Mouse (Mus musculus): ENCODE measurements around the gene Prdm15. TPM values are rescaled to one million over a fixed set of nuclear protein-coding genes. Genes with fewer than 3 reads are reported as not detected.

Prdm15 gene
- total RNA-seq, 2 experiments from 2014 or later = 6.4 to 7.4 TPM

GRCm38 (mm10) chr16:97823311-97824007, 28.2 kb downstream of the Prdm15 start:
- DNase-seq (ENCODE audit: low spot score) = no peak

- DNase-seq (ENCODE audit: low spot score) = no peak
Observed at GRCm38 (mm10) chr16:97819532-97819931, 32.1 kb downstream of the Prdm15 start.

DNA sequence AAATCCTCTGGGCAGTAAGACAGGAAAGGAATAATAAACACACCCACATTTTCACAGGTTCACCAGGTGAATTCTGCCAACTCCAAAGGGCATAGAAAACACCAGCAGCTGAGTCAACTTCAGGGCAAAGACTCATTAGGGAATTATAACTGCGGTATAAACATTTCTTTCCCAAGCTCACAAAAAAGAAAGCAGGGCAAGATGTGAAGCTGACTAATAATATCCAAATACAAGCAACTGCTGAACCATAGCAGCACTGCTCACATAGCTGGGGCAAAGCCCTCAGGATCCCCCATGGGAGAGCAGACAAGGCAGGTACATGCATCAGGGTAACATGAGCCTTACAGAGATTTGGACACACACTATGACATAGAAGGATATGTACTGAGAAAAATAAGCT, 34.2 kb downstream of the Prdm15 start:
- DNase-seq (ENCODE audit: low spot score) = no peak

DNA sequence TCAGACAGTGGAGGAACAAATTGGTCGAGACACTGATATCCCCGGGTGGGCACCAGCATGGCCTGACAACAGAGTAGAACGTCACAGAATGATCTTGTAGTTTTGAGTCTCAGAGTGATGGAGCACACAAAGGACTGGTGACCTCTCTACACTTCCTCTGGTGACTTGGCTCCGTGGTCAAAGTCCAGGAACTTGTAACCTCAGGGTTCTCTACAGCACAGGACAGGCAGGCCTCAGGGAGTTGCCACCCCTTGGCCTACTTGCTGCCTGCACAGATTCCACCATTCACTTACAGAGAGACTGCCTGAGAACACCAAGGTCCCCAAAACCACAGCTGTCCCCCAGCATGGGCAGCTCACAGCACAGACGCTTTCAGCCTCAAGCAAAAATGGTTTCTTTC, 36.4 kb downstream of the Prdm15 start:
- DNase-seq (ENCODE audit: low spot score) = no peak

GRCm38 (mm10) chr16:97814060-97814459, 37.6 kb downstream of the Prdm15 start:
- no peak for DNase-seq (ENCODE audit: low spot score)

- DNase-seq (ENCODE audit: low spot score) = no peak
Observed at GRCm38 (mm10) chr16:97808881-97809280, 42.8 kb downstream of the Prdm15 start.

DNA sequence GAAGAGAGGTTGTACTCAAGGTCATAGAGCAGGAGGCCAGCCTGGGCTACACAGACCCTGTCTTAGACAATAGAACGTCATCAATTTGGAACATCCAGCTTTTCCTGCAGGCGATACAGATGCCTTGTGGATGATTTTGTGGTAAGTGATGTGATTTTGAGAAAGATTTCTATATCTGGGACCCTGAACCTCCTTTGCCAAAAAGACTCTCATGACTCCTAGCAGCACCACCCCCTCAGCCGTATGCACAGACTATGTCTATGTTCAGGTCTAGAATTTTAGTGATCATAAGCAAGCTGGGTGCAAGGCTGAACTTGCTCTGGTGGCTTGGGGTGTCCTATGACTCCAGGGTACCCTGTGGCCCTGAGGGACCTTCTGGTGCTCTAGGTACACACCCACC, 46.0 kb downstream of the Prdm15 start:
- DNase-seq (ENCODE audit: low spot score) = no peak

DNA sequence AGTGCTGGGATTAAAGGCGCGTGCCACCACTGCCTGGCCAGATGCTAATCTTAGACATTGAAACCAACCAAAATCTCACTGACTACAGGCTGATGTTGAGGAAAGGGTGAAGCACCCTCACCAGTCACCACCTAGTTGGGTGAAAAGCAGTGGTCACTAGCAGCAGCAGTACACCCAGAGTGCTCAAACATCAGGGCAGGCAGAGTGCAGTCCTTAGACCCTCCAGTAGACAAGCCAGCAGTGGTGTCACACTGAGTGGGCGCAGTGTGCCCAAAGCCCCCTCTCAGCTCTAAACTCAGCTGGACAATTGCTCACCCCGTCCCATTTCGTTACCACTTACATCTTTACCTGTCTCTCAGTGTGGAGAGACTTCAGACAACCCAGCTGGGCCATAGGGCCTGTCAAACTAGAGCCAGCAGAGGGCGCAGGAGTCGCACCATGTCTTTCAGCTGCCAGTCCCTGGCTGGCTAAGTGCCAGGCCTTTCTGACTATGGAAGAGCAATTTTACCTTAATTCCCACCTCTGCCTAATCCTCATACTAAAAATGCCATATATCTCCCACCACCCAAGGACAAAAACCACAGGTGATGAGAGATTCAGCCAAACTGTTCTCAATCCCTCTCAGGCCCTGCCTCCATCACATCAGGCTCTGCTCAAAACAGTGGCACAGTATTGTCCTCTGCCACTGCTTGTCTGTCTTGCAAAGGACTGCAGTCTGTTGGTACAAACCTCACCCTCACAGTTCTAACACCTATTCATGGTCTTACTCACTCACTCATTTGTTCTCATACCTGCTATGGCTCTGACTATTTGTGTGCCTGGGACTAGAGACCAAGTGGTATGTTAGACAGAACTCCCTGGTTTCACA, 46.7 kb downstream of the Prdm15 start:
- peak; percentile 74 for DNase-seq (ENCODE audit: low spot score)

- DNase-seq (ENCODE audit: low spot score) = no peak
Observed at GRCm38 (mm10) chr16:97797950-97798869, 53.4 kb downstream of the Prdm15 start.

DNA sequence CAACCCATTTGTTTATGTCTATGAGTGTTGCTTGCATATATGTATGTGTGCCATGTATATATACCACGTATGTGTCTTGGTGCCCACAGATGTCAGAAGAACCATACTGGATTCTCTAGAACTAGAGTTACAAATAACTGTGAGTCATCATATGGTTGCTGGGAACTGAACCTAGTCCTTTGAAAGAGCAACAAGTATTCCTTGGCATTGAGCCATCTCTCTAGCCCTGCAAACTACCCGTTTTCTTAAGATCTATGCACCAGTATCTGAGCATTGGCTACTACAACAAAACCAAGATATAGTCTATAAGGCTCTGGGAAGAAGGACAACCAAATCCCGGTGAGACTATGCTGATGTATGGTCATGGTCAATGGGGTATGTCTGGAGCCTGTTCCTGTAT, 54.4 kb downstream of the Prdm15 start:
- DNase-seq (ENCODE audit: low spot score) = no peak

GRCm38 (mm10) chr16:97794256-97794655, 57.4 kb downstream of the Prdm15 start:
- no peak for DNase-seq (ENCODE audit: low spot score)

GRCm38 (mm10) chr16:97783057-97783456, 68.6 kb downstream of the Prdm15 start:
- no peak for DNase-seq (ENCODE audit: low spot score)

DNA sequence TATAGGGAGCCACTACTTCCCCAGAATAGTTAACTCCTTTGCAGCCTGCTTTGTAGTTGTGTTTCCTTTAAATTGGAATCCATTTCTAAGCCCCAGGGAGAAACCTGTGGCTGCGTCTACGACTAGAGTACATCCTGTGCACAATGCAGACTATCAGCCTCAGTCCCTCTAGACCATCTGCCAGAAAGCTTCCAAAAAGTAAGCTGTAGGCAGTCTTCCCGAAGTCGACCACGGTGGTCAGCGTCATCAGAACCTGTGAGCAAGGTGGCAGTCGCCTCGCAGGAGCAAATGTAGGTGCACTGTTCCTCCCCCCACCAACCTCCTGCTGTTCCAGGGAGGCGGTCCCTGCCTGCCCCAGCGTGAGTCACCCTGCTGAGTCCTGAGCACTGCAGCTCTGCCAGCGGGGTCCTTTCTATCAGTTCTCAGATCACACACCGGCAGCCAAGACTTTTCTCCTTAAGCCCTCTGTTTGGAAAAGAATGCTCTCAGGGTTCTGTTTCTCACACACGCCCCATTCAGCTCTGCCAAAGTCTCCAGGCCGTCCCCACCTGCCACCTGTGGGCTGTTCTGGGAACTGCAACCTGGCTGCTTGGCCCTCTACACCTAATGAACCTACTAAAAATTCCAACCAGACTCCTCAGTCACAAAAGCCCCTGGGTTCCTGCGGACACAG, 73.2 kb downstream of the Prdm15 start:
- peak; percentile 80 for DNase-seq (ENCODE audit: low spot score)

- no peak for DNase-seq (ENCODE audit: low spot score)
Observed at GRCm38 (mm10) chr16:97766501-97766900, 85.1 kb downstream of the Prdm15 start.

- DNase-seq (ENCODE audit: low spot score) = no peak
Observed at GRCm38 (mm10) chr16:97764626-97765025, 87.0 kb downstream of the Prdm15 start.

DNA sequence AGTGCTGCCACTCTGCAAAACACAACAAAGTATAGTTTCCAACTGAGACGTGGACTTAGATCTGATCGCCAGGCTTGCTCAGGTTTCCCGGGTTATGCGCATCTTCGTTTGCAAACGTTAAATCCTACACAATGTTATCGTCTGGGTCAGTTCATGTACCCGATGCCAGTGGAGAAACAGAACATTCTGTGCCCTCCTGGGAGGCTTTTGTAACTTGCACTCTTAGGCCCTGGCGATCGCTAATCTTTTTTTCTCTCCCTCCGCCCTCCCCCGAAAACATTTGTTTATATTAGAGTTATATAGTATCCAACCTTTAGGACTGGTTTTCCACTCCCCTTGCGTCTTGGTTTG, 87.7 kb downstream of the Prdm15 start:
- DNase-seq (ENCODE audit: low spot score) = no peak

DNA sequence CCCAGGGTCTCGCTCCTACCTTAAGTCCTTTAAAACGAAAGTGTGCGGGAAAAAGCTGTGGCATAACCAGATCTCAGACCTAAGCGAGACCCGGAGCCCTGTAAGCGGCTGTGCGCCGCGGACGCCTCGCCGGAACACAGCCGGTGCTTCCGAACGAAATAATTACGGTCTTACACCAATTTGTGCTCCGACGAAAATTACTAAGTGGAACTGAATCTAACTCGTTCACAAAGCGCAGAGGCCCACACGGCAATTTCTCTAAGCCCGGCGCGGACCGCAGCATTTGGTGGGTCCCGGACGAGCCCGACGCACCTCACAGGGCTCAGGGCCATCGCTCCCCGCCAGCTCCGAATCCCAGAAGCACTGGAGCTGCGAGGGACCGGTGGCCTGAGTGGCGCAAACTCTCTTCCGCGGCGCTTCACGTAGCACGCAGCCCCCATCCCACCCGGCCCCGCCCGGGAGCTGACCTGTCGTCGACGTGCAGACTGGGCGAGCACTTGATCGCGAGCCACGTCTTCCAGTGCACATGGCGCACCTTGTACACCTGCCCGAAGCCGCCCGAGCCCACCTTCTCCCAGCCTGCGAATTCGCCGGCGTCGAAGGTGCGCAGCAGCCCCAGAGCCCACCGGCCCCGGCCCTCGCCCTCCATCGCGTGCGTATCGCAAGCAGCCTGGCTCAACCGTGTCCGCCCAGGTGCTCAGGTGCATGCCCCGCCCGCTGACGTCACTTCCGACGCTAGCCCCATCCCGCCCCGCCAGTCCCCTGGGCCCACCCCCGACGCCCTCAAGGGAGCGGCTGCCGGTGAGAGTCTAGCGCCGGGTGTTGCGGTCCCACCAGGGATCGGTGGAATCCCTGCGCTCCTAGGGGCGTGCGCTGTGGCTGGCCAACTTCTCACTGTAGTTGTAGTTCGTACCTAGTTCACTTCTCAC, 88.3 kb downstream of the Prdm15 start, which contains the start of gene Ripk4:
TSS of gene Ripk4 (minus strand) at position 727 of the 929 bp plus-strand sequence.
- no peak for DNase-seq (ENCODE audit: low spot score)

DNA sequence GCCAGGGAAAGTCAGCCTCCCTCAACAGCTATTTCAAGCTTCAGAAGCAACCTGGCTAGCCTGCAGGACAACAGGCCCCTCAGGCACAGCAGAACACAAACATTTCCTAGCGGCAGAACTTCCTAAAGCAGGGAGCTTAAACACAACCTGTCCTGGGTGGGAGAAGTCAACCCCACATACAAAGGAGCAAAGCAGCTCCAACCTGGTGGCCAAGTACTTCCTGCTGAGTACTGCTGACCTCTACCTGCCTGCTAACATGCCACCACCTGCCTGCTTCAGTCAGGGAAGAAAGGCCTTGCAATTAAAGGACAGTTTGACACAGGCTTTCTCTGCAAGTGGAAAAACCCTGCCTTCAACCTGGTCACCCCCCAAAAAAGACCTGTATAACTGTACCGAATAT, 89.9 kb downstream of the Prdm15 start:
- DNase-seq (ENCODE audit: low spot score) = no peak

DNA sequence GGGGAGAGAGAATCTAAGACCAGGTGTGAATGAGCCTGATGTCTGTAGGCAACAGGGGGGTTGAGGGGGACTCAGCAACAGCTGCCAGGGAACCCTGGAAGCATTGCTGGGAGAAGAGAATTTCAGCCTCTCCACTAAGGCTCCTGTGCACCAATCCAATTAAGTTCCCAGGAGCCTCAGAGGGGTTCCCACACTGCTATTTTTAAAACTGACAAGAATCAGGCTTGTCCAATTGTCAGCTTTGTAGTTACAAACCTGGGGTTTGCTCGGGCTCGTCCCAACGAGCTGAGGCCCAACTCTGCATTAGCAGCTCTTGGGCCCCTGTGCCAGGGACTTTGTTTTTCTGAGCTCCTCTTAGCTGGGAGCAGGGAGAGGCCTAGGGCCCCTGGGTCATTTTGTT, 92.0 kb downstream of the Prdm15 start:
- no peak for DNase-seq (ENCODE audit: low spot score)

GRCm38 (mm10) chr16:97758288-97758687, 93.4 kb downstream of the Prdm15 start:
- no peak for DNase-seq (ENCODE audit: low spot score)
